Mouse (Mus musculus) NIH3T3 (cell line): Measurements from ENCODE around the gene Mrps18c.

Experiments
- DNase-seq: peaks from one replicate; pipeline ENCODE4 v3.0.0-alpha.2; 2012; ENCODE audit warnings: low read depth

Mrps18c gene

GRCm38 (mm10) chr5:100826531-100826930 lies 28.1 kb downstream of the Mrps18c start:
- DNase-seq = no peak

DNA sequence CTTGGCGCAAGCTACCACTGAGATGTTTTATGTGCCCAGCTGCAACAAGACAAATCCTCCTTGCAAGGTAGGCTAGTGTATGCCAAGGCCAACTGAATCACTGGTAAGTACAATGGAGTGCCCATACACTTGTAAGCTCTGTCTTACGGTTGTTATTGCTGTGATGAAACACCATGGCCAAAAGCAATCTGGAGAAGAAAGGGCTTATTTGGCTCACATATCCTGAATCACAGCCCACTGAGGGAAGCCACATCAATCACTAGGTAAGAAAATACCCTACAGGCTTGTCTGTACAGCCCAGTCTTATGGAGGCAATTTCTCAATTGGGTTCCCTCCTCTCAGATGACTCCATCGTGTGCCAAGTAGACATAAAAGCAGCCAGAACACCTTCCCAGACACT lies 30.3 kb downstream of the Mrps18c start:
- no peak for DNase-seq

DNA sequence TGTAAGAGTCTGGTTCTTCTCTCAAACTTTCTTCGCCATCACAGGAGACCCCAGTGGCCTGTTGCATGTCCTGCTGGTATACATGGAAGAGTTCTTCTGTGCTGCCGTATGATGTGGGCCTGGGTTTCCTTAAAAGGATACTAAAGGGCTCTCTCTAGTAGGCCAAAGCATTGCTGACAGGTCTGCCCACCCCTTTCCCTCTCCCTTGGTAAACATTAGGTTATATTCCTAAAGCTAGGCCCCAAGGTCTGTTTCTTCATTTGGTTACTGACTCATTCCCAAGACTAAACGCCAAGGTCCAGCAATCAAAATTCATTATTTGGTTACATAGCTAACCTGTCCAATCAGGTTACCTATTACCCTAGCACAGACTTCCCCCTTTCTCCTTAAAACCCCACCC lies 34.3 kb downstream of the Mrps18c start:
- DNase-seq = no peak

- no peak for DNase-seq
Measured at GRCm38 (mm10) chr5:100833841-100834240, 35.4 kb downstream of the Mrps18c start.

GRCm38 (mm10) chr5:100835862-100836538 lies 37.6 kb downstream of the Mrps18c start:
- DNase-seq = peak; percentile 21

- no peak for DNase-seq
Measured at GRCm38 (mm10) chr5:100837907-100838306, 39.5 kb downstream of the Mrps18c start.

DNA sequence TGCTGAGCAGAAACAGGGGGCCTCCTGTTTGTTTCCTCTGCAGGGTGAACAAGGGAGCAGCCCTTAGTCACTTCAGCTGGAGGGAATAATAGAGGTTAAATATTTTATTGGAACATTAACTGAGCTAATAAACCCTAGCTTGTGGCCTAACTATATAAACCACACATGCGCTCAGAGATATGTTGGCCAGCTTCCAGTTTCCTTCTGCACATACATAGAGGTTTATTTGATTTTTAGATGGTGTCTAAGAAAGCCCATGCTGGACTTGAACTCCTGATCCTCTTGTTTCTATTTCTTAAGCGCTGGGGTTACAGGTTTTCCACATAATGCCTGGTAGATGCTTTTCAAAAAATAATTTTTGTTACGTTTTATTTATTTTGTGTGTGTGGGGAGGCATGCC lies 46.1 kb downstream of the Mrps18c start:
- DNase-seq = no peak

- DNase-seq = no peak
Measured at GRCm38 (mm10) chr5:100845485-100845847, 47.0 kb downstream of the Mrps18c start, which contains the start of gene Gpat3. Gene Gpat3 (plus strand): TSS chr5:100845713.

DNA sequence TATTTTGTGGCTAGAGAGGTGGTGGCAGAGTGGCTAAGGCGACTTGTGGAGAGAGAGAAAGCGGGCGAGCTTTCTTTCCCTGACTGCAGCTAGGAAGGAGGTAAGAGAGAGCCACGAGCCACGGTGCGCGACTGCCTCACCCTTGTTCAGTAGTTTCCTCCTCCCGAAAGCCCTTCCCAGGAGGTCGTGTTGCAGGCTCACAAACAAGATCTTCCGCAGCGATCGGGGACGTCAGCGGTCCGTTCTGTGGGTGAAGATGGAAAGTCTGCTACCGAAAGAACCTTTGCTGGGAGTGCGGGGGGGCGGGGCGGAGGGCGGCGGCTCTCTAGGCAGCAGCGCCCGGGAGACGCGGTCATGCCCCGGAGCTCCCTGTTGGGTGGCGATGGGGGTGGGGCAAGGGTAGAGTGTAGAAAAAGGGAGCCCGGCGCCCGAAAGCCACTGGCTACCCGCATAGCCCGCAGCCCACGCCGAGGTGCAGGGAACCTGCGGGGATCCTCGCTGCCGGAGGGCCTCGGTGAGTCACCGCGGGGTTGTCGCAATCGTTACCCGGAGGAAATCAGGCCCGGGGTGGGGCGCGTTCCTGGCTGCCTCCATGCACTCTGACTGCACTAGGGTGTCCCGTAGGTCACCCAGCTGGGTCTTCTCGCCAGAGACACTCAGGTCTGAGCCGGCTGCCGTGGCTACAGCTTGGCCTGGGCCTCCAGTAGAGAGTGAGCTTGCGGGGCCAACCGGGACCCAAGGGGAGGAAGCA lies 47.6 kb downstream of the Mrps18c start:
- DNase-seq = peak; percentile 77

DNA sequence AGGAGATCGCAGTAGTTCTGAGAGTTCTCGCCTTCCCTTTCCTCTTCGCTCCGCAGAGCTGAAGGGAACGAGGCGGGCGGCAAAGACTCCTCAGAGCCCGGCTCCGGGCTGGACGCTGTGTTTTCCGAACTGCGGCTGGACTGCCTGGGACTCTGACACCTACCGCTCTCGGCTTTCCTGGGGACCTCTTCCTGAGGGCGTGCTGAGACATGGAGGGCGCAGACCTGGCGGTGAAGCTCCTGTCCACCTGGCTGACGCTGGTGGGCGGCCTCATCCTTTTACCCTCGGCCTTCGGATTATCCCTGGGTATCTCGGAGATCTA lies 48.1 kb downstream of the Mrps18c start:
- no peak for DNase-seq

DNA sequence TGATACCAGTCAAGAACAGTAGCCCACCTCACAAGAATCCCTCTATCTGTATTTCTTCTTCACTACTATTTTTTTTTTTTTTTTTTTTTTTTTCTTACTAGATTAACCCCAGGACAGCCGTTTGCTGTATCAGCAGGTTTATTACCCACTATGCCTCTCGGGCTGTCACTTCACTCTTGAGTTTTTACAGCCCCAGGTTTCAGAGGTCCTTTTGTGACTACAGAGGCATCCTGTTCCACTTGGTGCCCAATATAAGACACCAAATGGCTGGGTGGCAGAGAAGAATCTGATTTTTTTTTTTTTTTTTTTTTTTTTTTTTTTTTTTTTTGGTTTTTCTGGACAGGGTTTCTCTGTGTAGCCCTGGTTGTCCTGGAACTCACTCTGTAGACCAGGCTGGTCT lies 48.7 kb downstream of the Mrps18c start:
- DNase-seq = no peak

DNA sequence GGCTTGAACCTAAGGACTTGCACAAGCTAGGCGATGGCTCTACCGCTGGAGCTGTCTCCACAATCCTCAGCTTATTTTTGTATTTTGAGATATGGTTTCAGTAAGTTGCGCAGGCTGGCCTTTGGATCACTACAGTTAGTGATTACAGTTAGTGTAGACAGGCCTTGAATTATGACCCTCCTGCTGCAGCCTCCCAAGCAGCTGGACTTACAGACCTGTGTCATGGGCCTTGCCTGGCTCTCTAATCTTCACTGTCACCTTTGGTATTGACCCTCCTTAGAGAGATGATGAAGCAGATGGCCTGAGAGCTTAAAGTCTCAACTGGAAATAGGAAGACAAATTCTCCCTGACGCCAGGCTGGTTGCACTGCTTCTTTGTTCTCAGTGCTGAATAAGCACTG lies 55.5 kb downstream of the Mrps18c start:
- DNase-seq = no peak
